Mouse (Mus musculus) myocyte (in vitro differentiated cells): ENCODE results near the gene Fancd2. TPM values are rescaled to one million over a fixed set of nuclear protein-coding genes. Genes with fewer than 3 reads are reported as not detected.

Source experiments
- H3K27me3 ChIP-seq: one replicate; pipeline ENCODE4 v1.6.1; 2011; ENCODE audit not compliant: control insufficient read depth, insufficient read depth, insufficient read length
- H3K36me3 ChIP-seq: one replicate; pipeline ENCODE4 v1.6.1; 2011; ENCODE audit not compliant: control insufficient read depth, insufficient read depth
- H3K4me2 ChIP-seq: one replicate; pipeline ENCODE4 v1.6.1; 2011; ENCODE audit warnings: low read depth, control low read depth
- H3K4me3 ChIP-seq: one replicate; pipeline ENCODE4 v1.5.1; 2011; ENCODE audit warnings: mild to moderate bottlenecking, control low read depth, moderate library complexity
- H3K79me2 ChIP-seq: one replicate; pipeline ENCODE4 v1.6.1; 2011; ENCODE audit not compliant: control insufficient read depth, insufficient read depth
- H3ac ChIP-seq: one replicate; pipeline ENCODE4 v1.6.1; 2011; ENCODE audit not compliant: control insufficient read depth, insufficient read length
- CEBPB ChIP-seq: IDR thresholded peaks from 2 replicates; pipeline ENCODE4 v1.6.1; 2011; ENCODE audit warnings: mild to moderate bottlenecking, moderate library complexity; ENCODE audit not compliant: poor library complexity, insufficient read depth, severe bottlenecking
- E2F4 ChIP-seq: IDR thresholded peaks from one replicate; pipeline ENCODE4 v1.6.1; 2011; ENCODE audit warnings: mild to moderate bottlenecking, control low read depth, moderate library complexity; ENCODE audit not compliant: insufficient read depth
- MAX ChIP-seq: IDR thresholded peaks from one replicate; pipeline ENCODE4 v1.6.1; 2011; ENCODE audit warnings: low read depth, mild to moderate bottlenecking, control low read depth
- MYOD1 ChIP-seq, 3 experiments: IDR thresholded peaks; one replicate each; pipeline ENCODE4 v1.6.1; 2011; ENCODE audit warnings: control low read depth in 2 of 3, low read depth in 2 of 3, mild to moderate bottlenecking in 2 of 3, moderate library complexity in 1 of 3; ENCODE audit not compliant: insufficient read length in 2 of 3, control insufficient read depth in 1 of 3
- MYOG ChIP-seq, 3 experiments: IDR thresholded peaks; one replicate each; pipeline ENCODE4 v1.6.1; 2011; ENCODE audit warnings: control low read depth in 2 of 3, low read depth in 2 of 3, mild to moderate bottlenecking in 2 of 3; ENCODE audit not compliant: insufficient read length in 2 of 3, control insufficient read depth in 1 of 3, insufficient read depth in 1 of 3
- POLR2A ChIP-seq: IDR thresholded peaks from one replicate; pipeline ENCODE4 v1.6.1; 2011; ENCODE audit warnings: low read depth, mild to moderate bottlenecking, control low read depth, moderate library complexity; ENCODE audit not compliant: insufficient read length
- POLR2AphosphoS2 ChIP-seq: IDR thresholded peaks from one replicate; pipeline ENCODE4 v1.6.1; 2011; ENCODE audit warnings: low read depth, control low read depth; ENCODE audit not compliant: insufficient read length
- REST ChIP-seq: IDR thresholded peaks from one replicate; pipeline ENCODE4 v1.6.1; 2011; ENCODE audit warnings: mild to moderate bottlenecking, control low read depth, moderate library complexity; ENCODE audit not compliant: insufficient read depth, insufficient read length
- SRF ChIP-seq: IDR thresholded peaks from one replicate; pipeline ENCODE4 v1.6.1; 2011; ENCODE audit warnings: low read depth; ENCODE audit not compliant: control insufficient read depth, insufficient read length
- TCF12 ChIP-seq: IDR thresholded peaks from one replicate; pipeline ENCODE4 v1.6.1; 2011; ENCODE audit warnings: mild to moderate bottlenecking, control low read depth; ENCODE audit not compliant: poor library complexity, insufficient read depth, severe bottlenecking
- TCF3 ChIP-seq: IDR thresholded peaks from one replicate; pipeline ENCODE4 v1.6.1; 2011; ENCODE audit warnings: low read depth, control low read depth; ENCODE audit not compliant: insufficient read length
- USF1 ChIP-seq: IDR thresholded peaks from one replicate; pipeline ENCODE4 v1.6.1; 2011; ENCODE audit warnings: low read depth, mild to moderate bottlenecking, control low read depth, moderate library complexity
- polyA plus RNA-seq: library from polyadenylated mRNA; unstranded; fragments of >200 nt; fragmentation: generic; extraction: Trizol; gene quantifications from one replicate; pipeline ENCODE4 v1.2.1, GENCODE M21; 2012; ENCODE audit warnings: missing spikeins

The Fancd2 gene
- polyA plus RNA-seq, 1 experiment = 2.3 TPM

GRCm38 (mm10) chr6:113522310-113522709 lies 9.2 kb upstream of the Fancd2 start:
- no peak overlapping the region for H3K4me3 ChIP-seq
- no peak overlapping the region for H3ac ChIP-seq
- H3K79me2 ChIP-seq = peaks cover 23% of the 10 kb centered on the region
- TF ChIP-seq MYOD1 (IDR thresholded peaks at IDR 0.05; ENCODE audit: control insufficient read depth in 1 of 3, insufficient read length in 2 of 3, low read depth in 2 of 3) = no peak
- TF ChIP-seq REST = no peak
- no peak for TF ChIP-seq TCF12
- TF ChIP-seq E2F4 = no peak
- no peak for TF ChIP-seq TCF3
- TF ChIP-seq SRF = no peak
- no peak for TF ChIP-seq MAX
- TF ChIP-seq POLR2A = no peak
- TF ChIP-seq CEBPB = no peak
- no peak for TF ChIP-seq USF1
- no peak for TF ChIP-seq MYOG (IDR thresholded peaks at IDR 0.05; ENCODE audit: control insufficient read depth in 1 of 3, insufficient read depth in 1 of 3, insufficient read length in 2 of 3, low read depth in 2 of 3)
- no peak for TF ChIP-seq POLR2AphosphoS2
- H3K27me3 ChIP-seq = no peaks in the 10 kb centered on the region
- peaks cover 44% of the 10 kb centered on the region for H3K36me3 ChIP-seq
- H3K4me2 ChIP-seq = no peak overlapping the region

GRCm38 (mm10) chr6:113523420-113523819 lies 8.1 kb upstream of the Fancd2 start:
- Histone ChIP-seq H3K4me2 (no peak overlapping the region), H3K27me3 (no peaks in the 10 kb centered on the region), H3K79me2 (peaks cover 33% of the 10 kb centered on the region), H3ac (no peak overlapping the region), H3K4me3 (no peak overlapping the region), H3K36me3 (peaks cover 33% of the 10 kb centered on the region)
- no peak for TF ChIP-seq MAX
- peak in 1 of 3 experiments; percentile 18 for TF ChIP-seq MYOD1 (IDR thresholded peaks at IDR 0.05; ENCODE audit: control insufficient read depth in 1 of 3, insufficient read length in 2 of 3, low read depth in 2 of 3)

- Histone ChIP-seq H3K36me3 (no peaks in the 10 kb centered on the region), H3ac (peak overlapping the region; percentile 4)
- TF ChIP-seq POLR2AphosphoS2 (no peak), USF1 (no peak), POLR2A (no peak), TCF12 (no peak)
These were observed 440 bp downstream of the Fancd2 start for GRCm38 (mm10) chr6:113531840-113532404.

GRCm38 (mm10) chr6:113534886-113535285 lies 3.4 kb downstream of the Fancd2 start:
- TF ChIP-seq POLR2AphosphoS2 = no peak
- no peak for TF ChIP-seq CEBPB
- no peak for TF ChIP-seq SRF
- no peak for TF ChIP-seq USF1
- no peak for TF ChIP-seq TCF3
- no peak for TF ChIP-seq MYOG (IDR thresholded peaks at IDR 0.05; ENCODE audit: control insufficient read depth in 1 of 3, insufficient read depth in 1 of 3, insufficient read length in 2 of 3, low read depth in 2 of 3)
- no peak for TF ChIP-seq MAX
- TF ChIP-seq POLR2A = no peak
- TF ChIP-seq REST = no peak
- TF ChIP-seq TCF12 = no peak
- TF ChIP-seq E2F4 = no peak
- H3ac ChIP-seq = no peak overlapping the region

More at GRCm38 (mm10) chr6:113531840-113532404, 440 bp downstream of the Fancd2 start:
- Histone ChIP-seq H3K4me2 (peak overlapping the region; percentile 77), H3K27me3 (no peaks in the 10 kb centered on the region), H3K4me3 (peak overlapping the region; percentile 95), H3K79me2 (peaks cover 40% of the 10 kb centered on the region)

GRCm38 (mm10) chr6:113541610-113542009 lies 10.1 kb downstream of the Fancd2 start:
- TF ChIP-seq SRF (no peak), POLR2AphosphoS2 (no peak), MYOD1 (IDR thresholded peaks at IDR 0.05; ENCODE audit: control insufficient read depth in 1 of 3, insufficient read length in 2 of 3, low read depth in 2 of 3) (no peak), MAX (no peak), TCF12 (no peak), E2F4 (no peak), MYOG (IDR thresholded peaks at IDR 0.05; ENCODE audit: control insufficient read depth in 1 of 3, insufficient read depth in 1 of 3, insufficient read length in 2 of 3, low read depth in 2 of 3) (no peak), TCF3 (no peak), POLR2A (no peak), USF1 (no peak), CEBPB (no peak), REST (no peak)
- Histone ChIP-seq H3ac (no peak overlapping the region), H3K36me3 (no peaks in the 10 kb centered on the region), H3K4me2 (no peak overlapping the region), H3K27me3 (no peaks in the 10 kb centered on the region), H3K79me2 (no peaks in the 10 kb centered on the region), H3K4me3 (no peak overlapping the region)

More at GRCm38 (mm10) chr6:113534886-113535285, 3.4 kb downstream of the Fancd2 start:
- Histone ChIP-seq H3K4me2 (no peak overlapping the region), H3K4me3 (no peak overlapping the region), H3K36me3 (no peaks in the 10 kb centered on the region), H3K27me3 (no peaks in the 10 kb centered on the region), H3K79me2 (peaks cover 16% of the 10 kb centered on the region)
